Mouse (Mus musculus) stomach, postnatal 0 days (tissue): ENCODE data around the gene Flot2. TPM values are rescaled to one million over a fixed set of nuclear protein-coding genes. Genes with fewer than 3 reads are reported as not detected.

Experiments used
- ATAC-seq: fragments of 200-750 bp; cut with Nextera tagmentation; 2 replicates; pipeline ENCODE4 v1.8.0; 2017; ENCODE audit not compliant: low FRiP score, low TSS enrichment
- DNase-seq: peaks from one replicate; pipeline ENCODE4 v3.0.0-alpha.2; 2016; ENCODE audit warnings: low spot score
- H3K27ac ChIP-seq: fragments of 300-500 bp; sonication (generic); replicated peaks from 2 replicates; pipeline ENCODE4 v1.5.1; 2014; ENCODE audit warnings: mild to moderate bottlenecking, control low read depth
- H3K27me3 ChIP-seq: fragments of 300-500 bp; sonication (generic); 2 replicates; pipeline ENCODE4 v1.6.1; 2014; ENCODE audit warnings: low read length; ENCODE audit not compliant: control insufficient read depth, insufficient read depth
- H3K36me3 ChIP-seq: fragments of 300-500 bp; sonication (generic); 2 replicates; pipeline ENCODE4 v1.6.1; 2014; ENCODE audit warnings: low read length, mixed read lengths; ENCODE audit not compliant: control insufficient read depth, insufficient read depth
- H3K4me1 ChIP-seq: fragments of 300-500 bp; sonication (generic); replicated peaks from 2 replicates; pipeline ENCODE4 v1.6.1; 2014; ENCODE audit warnings: antibody characterized with exemption; ENCODE audit not compliant: control insufficient read depth, insufficient read depth
- H3K4me2 ChIP-seq: fragments of 300-500 bp; sonication (generic); replicated peaks from 2 replicates; pipeline ENCODE4 v1.6.1; 2014; ENCODE audit warnings: low read depth, mild to moderate bottlenecking, control low read depth, moderate library complexity
- H3K4me3 ChIP-seq: fragments of 300-500 bp; sonication (generic); 2 replicates; pipeline ENCODE4 v1.5.1; 2014; ENCODE audit warnings: low read depth, low read length, control low read depth
- H3K9ac ChIP-seq: fragments of 300-500 bp; sonication (generic); 2 replicates; pipeline ENCODE4 v1.6.1; 2014; ENCODE audit warnings: mild to moderate bottlenecking, low read length, control low read depth, mixed read lengths
- H3K9me3 ChIP-seq: fragments of 300-500 bp; sonication (generic); 2 replicates; pipeline ENCODE4 v1.6.1; 2016; ENCODE audit warnings: low read length; ENCODE audit not compliant: control insufficient read depth
- CTCF ChIP-seq: IDR thresholded peaks from 2 replicates; pipeline ENCODE4 v1.5.1; 2016; ENCODE audit warnings: antibody characterized with exemption, low read depth, mild to moderate bottlenecking, moderate library complexity
- EP300 ChIP-seq: optimal IDR thresholded peaks from 2 replicates; pipeline ENCODE3; 2016; ENCODE audit warnings: antibody characterized with exemption
- WGBS: fragments of 180-500 bp; shearing (Covaris S2); extraction: QIAGEN DNeasy Blood & Tissue Kit; methylation state at CpG from one replicate; pipeline ENCODE4 v1.1.7; 2014; 5-methylcytosine and 5-hydroxymethylcytosine counted together
- polyA plus RNA-seq: library from polyadenylated mRNA; unstranded; fragments of >200 nt; fragmentation: Nextera tagmentation; extraction: Ambion mirVana; gene quantifications from 2 replicates; pipeline ENCODE4 v1.2.1, GENCODE M21; 2015

The Flot2 gene
- polyA plus RNA-seq, 1 experiment from 2014 or later: 30.9 TPM

DNA sequence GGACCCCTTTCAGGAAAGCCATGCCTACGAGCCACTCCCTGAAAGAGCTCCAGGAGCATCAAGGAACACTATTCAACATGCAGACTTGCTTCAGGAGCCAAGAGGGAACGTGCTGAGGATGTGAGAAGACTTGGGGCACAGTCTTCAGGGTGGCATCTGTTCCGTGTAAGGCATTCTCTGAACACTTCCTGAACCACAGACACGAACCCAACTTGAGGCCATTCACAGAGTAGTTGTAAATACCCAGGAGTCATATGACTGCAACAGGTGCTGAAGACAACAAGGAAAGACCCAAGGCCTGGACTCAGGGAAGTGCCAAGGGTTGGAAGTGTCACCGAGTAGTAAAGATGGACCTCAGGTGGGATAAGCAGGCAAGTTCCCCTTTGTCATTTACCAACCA, 29.8 kb downstream of the Flot2 start:
- DNase-seq (no peak), ATAC-seq (no peak)
- H3K4me2 ChIP-seq: no peak overlapping the region
- H3K4me1 ChIP-seq: no peaks in the 10 kb centered on the region
- no peak overlapping the region for H3K9ac ChIP-seq
- TF ChIP-seq CTCF: no peak
- TF ChIP-seq EP300: no peak
- 63% methylated on average over 5 of the region's 5 CpGs for WGBS
- no peaks in the 10 kb centered on the region for H3K36me3 ChIP-seq
- no peak overlapping the region for H3K27ac ChIP-seq
- H3K4me3 ChIP-seq: no peak overlapping the region
- H3K27me3 ChIP-seq: no peaks in the 10 kb centered on the region
- H3K9me3 ChIP-seq: no peaks in the 10 kb centered on the region

- TF ChIP-seq CTCF: no peak
- TF ChIP-seq EP300: no peak
- H3K27ac ChIP-seq: no peak overlapping the region
- no peak overlapping the region for H3K9ac ChIP-seq
- H3K4me3 ChIP-seq: no peak overlapping the region
- H3K36me3 ChIP-seq: peaks cover 8% of the 10 kb centered on the region
- H3K9me3 ChIP-seq: no peaks in the 10 kb centered on the region
- no peaks in the 10 kb centered on the region for H3K4me1 ChIP-seq
- WGBS: 69% methylated on average over 5 of the region's 5 CpGs
- ATAC-seq (no peak), DNase-seq (no peak)
- no peaks in the 10 kb centered on the region for H3K27me3 ChIP-seq
- H3K4me2 ChIP-seq: no peak overlapping the region
These were observed 31.4 kb downstream of the Flot2 start for GRCm38 (mm10) chr11:78069130-78069529.

GRCm38 (mm10) chr11:78069646-78070045, 31.9 kb downstream of the Flot2 start:
- WGBS: 69% methylated on average over 6 of the region's 6 CpGs
- Histone ChIP-seq H3K9me3 (no peaks in the 10 kb centered on the region), H3K27me3 (no peaks in the 10 kb centered on the region), H3K36me3 (peaks cover 13% of the 10 kb centered on the region), H3K4me2 (no peak overlapping the region), H3K9ac (no peak overlapping the region; the same call in 1 of the 2 replicates), H3K27ac (no peak overlapping the region), H3K4me3 (no peak overlapping the region), H3K4me1 (no peaks in the 10 kb centered on the region)
- DNase-seq: no peak
- TF ChIP-seq EP300: no peak
- no peak for TF ChIP-seq CTCF
- 0 out of 2 replicates have a peak, but pooled peaks have one; percentile 33 for ATAC-seq

DNA sequence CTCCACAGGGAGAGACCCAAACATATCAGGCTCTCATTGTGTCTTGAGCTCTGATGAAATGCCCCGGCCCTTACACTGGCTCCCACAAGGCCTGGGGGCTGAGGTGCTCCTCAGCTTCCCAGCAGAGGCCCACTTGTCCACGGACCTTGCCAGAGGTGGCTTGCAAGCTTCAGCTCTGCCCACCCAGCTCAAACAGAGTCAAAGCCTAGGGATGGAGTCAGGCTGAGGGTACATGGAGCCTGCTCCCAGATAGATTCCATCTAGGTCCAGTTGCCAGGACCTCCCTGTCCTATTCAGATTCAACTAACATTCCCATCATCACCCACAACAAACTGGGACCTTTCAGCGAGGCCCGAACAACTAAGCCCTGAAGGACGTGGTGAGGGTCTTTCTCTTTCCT, 34.2 kb downstream of the Flot2 start:
- no peak overlapping the region for H3K4me3 ChIP-seq
- H3K4me2 ChIP-seq: no peak overlapping the region
- no peak for TF ChIP-seq CTCF
- no peak for TF ChIP-seq EP300
- ATAC-seq (no peak), DNase-seq (no peak)
- WGBS: 78% methylated on average over 5 of the region's 5 CpGs
- no peaks in the 10 kb centered on the region for H3K9me3 ChIP-seq
- H3K27me3 ChIP-seq: no peaks in the 10 kb centered on the region
- H3K36me3 ChIP-seq: peaks cover 24% of the 10 kb centered on the region
- no peaks in the 10 kb centered on the region for H3K4me1 ChIP-seq
- H3K9ac ChIP-seq: no peak overlapping the region
- no peak overlapping the region for H3K27ac ChIP-seq

- TF ChIP-seq CTCF: no peak
- TF ChIP-seq EP300: no peak
- H3K4me3 ChIP-seq: no peak overlapping the region
- H3K36me3 ChIP-seq: peaks cover 24% of the 10 kb centered on the region
- no peak overlapping the region for H3K4me2 ChIP-seq
- no peak for DNase-seq
- no peak overlapping the region for H3K27ac ChIP-seq
- no peaks in the 10 kb centered on the region for H3K27me3 ChIP-seq
- ATAC-seq: no peak
- H3K9ac ChIP-seq: no peak overlapping the region; the same call in 1 of the 2 replicates
- WGBS: 21% methylated on average over 6 of the region's 6 CpGs
- no peaks in the 10 kb centered on the region for H3K9me3 ChIP-seq
- H3K4me1 ChIP-seq: no peaks in the 10 kb centered on the region
These were observed 34.8 kb downstream of the Flot2 start for GRCm38 (mm10) chr11:78072425-78073130.

DNA sequence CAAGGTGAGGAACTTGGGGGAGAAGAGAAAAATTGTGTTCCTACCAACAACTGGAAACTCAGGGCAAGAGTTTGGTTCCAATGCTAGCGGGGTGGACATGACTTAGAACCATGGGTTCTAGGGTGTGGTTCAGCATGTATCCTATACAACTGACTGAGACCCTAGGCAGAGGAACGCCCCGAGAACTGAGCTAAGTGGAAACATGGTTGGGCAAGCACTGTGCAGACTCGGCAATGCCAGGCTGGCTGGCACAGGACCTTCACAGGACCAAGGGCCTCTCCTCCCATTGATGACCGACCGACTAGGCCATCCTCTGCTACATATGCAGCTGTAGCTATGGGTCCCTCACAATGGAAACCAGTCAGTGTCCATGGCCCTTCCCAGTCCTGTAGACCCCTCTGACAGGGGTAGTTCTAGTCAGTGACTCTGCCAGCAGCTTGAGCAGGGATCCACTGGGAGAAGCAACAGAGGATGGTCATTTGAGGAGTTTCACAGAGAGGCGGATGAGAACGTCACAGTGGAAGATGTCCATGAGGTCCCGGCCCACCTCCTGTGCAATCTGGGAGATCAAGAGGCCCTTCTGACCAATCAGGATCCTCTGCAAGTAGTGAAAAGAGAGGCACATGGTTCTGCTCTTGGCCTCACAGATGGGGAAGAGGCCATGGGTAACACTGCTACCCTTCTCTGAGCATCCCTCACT, 36.0 kb downstream of the Flot2 start:
- no peaks in the 10 kb centered on the region for H3K4me1 ChIP-seq
- H3K4me2 ChIP-seq: no peak overlapping the region
- ATAC-seq: no peak
- H3K4me3 ChIP-seq: no peak overlapping the region
- TF ChIP-seq EP300 (no peak), CTCF (no peak)
- H3K36me3 ChIP-seq: peaks cover 24% of the 10 kb centered on the region
- no peak overlapping the region for H3K9ac ChIP-seq
- H3K27ac ChIP-seq: no peak overlapping the region
- DNase-seq: no peak
- H3K27me3 ChIP-seq: no peaks in the 10 kb centered on the region
- H3K9me3 ChIP-seq: no peaks in the 10 kb centered on the region
- WGBS: 97% methylated on average over 9 of the region's 9 CpGs
